Mouse (Mus musculus) cerebellum, adult 18-20 months (tissue): ENCODE measurements around the gene 1700074P13Rik.
"Not testable (repeated sequence)": the region's sequence is repeated elsewhere in the genome, so short reads cannot be mapped to it uniquely, and the experiment has no call there.

ENCODE experiments used
- DNase-seq, 2 experiments: peaks; one replicate each; pipeline ENCODE4 v3.0.0; 2021

1700074P13Rik gene

DNA sequence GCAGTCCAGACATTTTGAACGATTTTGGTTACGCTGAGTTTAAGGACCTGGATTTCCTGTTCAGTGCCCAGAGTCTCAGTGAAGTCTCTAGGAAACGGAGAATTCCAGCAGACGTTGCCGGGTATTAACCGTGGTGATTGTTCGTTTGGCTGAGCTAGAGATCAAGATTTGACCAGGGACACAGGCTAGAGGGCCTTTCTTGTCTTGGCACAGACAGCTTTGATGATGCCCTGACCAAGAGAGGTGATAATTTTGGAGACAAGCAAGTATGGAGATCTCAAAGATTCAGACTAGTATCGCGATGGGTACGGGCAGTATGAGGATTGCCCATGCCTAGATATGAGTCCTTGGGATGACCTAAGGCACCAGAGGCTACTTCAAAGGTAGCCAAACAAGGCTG, at the start of gene 1700074P13Rik:
Gene 1700074P13Rik, minus strand, starts transcription at position 101 of the 400 bp plus-strand sequence.
- no peak for DNase-seq

DNA sequence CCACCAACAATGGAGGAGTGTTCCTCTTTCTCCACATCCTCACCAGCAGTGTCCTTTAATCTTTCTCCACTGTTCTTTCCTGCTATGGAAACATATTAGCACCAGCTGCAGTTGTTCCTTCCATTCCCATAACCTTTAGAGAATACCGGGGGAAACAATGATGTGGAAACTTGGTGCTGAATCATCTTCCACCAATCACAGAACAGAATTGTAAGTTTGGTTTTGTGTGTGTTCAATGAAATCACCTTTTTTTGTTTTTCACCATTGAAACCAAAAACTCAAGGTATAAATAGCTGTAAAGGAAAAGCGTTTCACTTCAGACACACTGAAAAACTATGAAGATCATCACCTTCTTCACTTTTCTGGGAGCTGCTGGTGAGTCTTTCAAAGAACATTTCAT, 24.1 kb upstream of the 1700074P13Rik start, which contains the start of gene 1810009J06Rik:
Gene 1810009J06Rik, plus strand, starts transcription at position 301 of the 400 bp plus-strand sequence.
- not testable (repeated sequence) for DNase-seq

GRCm38 (mm10) chr6:40953716-40954115, 13.4 kb upstream of the 1700074P13Rik start:
- DNase-seq, result no peak

GRCm38 (mm10) chr6:40951770-40952169, 11.4 kb upstream of the 1700074P13Rik start, which contains the start of gene Gm4744:
Gene Gm4744 (minus strand): TSS chr6:40951870.
- no peak for DNase-seq

DNA sequence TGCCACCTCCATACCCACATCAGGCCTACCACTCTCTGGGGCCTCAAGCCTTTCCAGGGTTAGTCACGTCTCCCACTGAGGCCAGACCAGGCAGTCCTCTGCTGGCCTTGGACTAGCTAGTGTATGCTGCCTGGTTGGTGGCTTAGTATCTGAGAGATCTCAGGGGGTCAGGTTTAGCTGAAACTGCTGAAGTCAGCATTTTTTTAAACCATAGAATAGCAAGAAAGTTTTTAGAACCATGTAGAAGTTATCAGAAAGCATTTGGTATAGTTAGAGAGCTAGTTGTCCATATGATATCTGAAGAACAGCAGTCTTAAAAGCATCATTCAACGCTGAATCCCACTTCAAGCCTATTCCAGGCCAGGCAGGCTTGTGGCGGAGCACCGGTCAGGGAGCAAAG, 20.4 kb downstream of the 1700074P13Rik start:
- no peak for DNase-seq

DNA sequence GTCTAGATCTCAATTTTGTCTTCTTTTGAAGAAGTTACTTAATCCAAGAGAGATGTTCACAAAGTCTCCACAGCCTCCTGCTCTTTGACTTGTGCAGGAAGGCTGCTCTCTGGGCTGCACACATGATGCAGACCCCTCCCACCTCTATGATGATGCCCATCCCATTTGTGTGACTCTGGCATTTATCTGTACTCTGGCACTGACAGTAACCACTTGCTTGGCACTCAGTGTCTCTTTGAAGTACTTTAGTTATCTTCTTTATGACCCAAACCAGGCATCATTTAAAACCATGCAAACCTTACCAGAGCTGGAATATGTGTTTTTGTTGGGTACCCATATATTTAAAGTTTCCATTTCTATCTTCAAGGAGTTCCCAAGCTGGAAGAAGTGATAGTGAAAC, 40.1 kb downstream of the 1700074P13Rik start, which contains the start of gene Prss58:
Gene Prss58, minus strand, starts transcription at position 101 of the 400 bp plus-strand sequence.
- DNase-seq, result no peak

- no peak for DNase-seq
These were observed 45.6 kb downstream of the 1700074P13Rik start for GRCm38 (mm10) chr6:40894716-40895115.

- no peak for DNase-seq
These were observed 46.8 kb downstream of the 1700074P13Rik start for GRCm38 (mm10) chr6:40893577-40893976.

GRCm38 (mm10) chr6:40891754-40892153, 48.6 kb downstream of the 1700074P13Rik start:
- no peak for DNase-seq

GRCm38 (mm10) chr6:40890973-40891372, 49.4 kb downstream of the 1700074P13Rik start:
- DNase-seq, result no peak

GRCm38 (mm10) chr6:40887394-40887793, 53.0 kb downstream of the 1700074P13Rik start, which contains the start of gene Moxd2:
Gene Moxd2 (minus strand): TSS chr6:40887494.
- DNase-seq, result no peak
